Mouse (Mus musculus) retina, adult 2 months (tissue): ENCODE data around the gene Arl13b.

Source experiments
- DNase-seq: peaks from one replicate; pipeline ENCODE4 v3.0.0-alpha.2; 2012; ENCODE audit warnings: low read depth, low spot score

The Arl13b gene

DNA sequence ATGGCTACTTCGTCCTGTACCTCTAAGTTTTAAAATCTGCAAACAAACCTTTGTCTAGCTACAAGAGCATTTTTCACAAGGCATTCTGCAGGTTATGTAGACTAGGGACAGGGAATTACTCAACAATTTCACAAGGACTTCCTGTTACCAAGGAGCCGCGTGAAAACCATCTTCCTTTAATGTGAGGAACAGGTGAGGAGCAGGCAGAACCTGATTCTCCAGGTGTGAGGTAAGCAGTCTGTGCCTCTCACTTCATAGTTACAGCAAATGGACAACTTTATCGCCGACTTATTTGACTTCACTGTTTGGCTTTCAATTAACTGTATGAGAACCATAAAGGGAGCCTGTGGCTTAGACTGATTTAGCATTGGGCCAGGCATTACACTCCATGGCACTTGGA lies 32.3 kb downstream of the Arl13b start, which contains the start of gene Stx19:
Stx19 (plus strand) TSS at position 186 of the 400 bp plus-strand sequence.
- DNase-seq = no peak

DNA sequence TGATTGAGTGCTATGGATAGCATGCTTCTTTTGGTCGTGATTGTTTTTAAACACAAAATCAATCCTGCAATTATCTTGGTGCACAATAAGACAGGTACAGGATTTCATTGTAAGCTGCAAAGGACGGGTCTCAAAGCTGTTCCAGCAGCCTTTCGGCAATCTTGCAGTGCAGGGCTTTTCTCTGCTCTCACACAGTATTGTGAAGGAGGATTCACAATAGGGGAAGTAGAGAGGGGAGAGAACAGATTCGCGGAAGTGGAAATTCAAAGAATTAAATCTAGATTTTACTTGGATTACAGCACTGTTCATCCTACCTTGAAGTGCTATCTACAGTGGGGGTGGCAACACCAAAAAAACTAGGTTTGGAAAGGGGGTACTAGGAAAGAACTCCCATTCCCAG lies 33.0 kb downstream of the Arl13b start:
- DNase-seq = no peak

DNA sequence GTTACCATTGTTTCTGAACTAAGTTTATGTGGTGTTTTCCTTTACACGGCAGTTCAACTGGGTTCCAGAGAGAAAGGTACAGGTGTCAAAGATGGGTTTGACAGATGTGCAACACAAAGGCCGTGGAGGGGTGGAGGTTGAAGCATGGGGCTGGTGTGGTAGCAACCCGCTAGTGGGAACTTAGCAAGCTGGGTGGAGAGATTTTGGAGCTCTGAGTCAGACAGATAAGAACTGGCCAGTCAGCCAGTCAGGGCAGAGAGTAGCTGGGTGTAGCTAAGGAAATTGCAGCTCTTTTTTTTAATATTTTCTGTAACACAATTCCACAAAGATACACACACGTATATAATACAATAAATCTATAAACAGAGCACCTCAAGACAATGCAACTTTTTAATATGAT lies 36.0 kb downstream of the Arl13b start:
- DNase-seq = no peak

DNA sequence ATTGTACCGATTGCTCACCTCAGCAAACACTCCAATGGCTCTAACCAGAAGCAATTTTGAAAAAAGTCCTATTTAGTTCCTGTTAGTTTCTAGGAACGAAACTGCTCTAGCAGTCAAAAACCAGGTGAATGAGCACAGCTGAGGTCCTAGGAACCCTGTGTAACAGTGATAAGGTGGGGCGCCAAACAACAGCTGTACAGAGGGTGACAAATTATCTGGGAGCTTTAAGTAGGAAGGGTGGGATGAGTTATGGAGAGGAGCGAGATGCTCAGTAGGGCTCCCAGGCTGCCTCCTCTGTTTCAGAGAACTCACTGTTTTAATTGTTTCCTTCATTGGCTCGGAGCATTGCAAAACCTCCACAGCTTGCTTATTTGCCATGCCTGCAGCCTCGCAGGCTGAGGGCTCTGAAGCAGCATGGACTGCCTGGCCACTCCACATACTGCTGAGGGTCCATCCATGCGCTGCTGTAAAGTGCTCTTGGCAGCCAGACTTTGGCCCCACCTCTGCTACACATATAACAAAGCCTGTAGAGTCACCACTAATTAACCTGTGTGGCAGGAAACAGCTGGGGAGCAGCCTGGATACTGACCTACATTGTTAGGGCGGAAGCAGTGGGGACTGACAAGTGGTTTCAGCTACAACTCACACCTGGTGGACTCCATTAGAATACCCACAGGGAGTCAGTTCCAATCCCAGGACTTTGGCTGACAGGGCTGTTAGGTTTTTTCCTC lies 39.4 kb downstream of the Arl13b start:
- no peak for DNase-seq

DNA sequence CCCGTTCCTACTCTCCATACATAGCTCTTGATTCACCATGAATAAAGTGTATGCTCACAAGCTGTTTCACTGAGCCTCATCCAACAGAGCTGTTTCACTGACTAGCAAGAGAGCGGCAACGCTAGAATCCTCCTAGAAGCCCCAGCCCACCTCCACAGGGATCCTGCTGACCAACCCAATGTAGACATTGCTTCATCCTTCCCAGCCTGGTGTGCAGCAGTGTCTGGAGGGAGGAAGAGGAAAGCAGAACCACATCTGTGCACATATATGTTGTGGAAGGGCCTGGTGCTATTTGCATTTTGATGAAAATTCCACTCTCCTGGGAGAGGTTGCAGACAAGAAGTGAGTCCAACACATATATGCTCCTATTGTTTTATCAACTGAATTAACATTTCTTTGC lies 42.2 kb downstream of the Arl13b start:
- no peak for DNase-seq

DNA sequence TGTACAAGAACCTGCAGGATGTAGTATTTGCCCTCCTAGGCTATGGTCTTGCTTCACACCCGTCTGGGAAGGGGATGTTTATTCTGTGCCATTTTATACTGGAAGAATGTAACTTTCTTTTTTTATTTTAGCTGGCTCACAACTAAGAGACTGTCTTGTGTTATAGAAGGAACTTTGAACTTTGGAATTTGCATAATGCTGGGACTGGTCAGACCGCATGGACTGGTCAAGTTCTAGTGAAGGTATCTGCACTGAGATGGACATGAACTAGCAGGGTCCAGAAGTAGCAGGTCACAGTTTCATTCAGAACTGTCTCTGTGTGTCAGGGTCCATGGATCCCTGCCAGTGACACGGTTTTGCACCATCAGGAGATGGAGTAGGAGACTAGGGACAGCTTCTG lies 47.0 kb downstream of the Arl13b start:
- no peak for DNase-seq

DNA sequence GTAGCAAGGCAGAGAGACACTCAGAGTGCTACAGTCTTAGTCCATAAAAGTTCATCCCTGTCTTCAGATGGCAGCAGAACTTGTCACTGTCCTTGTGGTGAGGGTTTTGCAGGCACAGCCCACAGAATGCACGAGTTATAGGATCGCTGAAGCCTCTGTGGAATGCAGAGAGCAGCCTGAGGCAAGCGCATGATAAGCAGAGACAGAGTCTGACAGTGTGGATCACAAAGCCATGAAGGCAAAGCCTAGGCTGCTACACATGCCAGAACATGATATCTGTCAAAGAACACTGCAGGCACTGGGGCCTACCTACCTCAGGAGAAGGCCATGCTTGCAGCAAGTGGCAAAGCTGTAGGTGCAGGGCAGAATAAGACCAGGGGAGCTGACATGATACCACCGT lies 47.4 kb downstream of the Arl13b start:
- DNase-seq = no peak

DNA sequence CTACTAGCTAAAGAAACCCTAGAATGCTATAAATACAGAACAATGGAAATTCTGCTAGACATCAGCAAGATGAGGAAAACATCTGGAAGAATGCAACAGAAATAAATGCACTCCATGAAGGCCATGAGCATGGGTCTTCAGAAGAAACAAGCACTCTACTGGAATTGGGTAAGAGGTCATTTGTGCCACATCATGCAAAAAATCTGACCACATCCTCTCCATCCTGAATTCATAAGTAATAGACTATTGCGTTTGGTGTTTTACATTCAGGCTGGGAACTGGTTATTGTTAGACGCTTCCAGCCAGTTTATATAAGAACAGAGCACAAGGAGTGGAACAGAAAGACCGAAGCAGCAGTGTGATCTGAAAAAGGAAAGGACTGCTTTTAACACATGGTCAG lies 48.0 kb downstream of the Arl13b start:
- no peak for DNase-seq

DNA sequence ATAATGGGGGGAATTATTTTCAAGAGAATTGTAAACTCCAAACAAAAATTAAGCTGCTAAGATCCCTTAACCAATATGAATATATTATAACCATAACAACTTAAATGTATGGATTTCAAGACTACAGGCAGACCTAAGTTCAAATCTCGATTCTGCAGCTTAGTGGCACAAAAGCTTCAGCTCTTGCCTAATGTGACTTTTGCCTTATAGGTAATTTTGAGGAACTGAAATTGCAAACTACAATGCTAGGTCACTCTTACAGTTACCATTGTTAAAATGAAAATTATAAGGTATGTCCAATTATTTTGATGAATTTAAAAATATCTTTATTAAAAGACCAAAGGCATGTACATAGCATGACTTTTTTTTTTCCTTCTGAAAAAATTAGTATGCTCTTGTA lies 50.2 kb downstream of the Arl13b start:
- DNase-seq = no peak

DNA sequence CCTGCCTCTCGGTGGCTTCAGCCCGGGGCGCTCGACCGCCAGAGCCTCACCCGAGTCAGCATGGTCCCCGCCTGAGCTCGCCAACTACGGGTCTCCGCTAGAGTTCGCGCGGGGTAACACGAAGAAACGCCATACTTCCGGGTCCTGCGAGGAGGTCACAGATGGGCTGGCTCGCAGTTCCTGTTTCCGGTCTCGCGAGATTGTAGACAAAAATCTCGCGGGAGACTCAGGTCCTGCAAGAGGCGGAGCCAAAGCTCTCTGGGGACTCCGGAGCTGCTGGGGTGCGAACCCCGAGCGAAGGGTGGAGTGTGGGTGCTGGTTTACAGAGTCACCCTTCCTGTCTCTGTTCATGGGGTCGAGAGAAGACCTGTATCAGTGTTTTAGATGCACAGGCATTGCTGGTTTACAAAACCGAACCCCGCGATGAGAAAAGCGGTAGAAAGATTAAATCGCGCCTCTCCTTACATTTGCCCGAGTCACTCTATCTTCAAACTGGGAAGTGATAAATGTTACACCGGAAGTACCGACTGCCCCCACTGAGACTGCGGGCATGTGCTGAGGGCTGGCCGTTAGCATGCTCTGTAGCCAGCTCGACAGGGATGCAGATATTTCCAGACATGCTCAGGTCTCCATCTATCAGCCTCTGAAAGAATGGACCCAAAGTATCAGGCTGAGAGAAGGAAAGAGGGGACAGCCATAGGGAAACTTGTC lies 60.1 kb downstream of the Arl13b start, which contains the start of gene Nsun3:
Nsun3 (minus strand) TSS at position 198 of the 711 bp plus-strand sequence.
- DNase-seq = peak; percentile 94

DNA sequence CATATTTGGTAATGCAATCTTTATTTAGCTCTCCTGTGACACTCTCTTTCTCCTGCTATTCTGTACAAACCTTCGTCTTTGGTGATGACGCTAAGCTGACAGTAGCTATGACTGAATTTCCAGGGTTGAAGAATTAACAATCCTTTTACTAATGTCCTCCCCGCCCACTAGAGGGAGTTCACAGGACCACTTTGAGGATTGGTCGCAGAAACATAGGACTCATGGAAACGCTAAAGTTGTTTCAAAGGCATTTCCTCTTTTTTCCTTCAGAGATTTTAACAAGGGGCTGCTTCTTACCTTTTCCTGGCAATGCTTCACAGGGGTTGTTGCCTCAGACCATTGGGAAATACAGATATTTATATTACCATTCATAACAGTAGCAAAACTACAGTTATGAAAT lies 64.6 kb downstream of the Arl13b start:
- DNase-seq = no peak

DNA sequence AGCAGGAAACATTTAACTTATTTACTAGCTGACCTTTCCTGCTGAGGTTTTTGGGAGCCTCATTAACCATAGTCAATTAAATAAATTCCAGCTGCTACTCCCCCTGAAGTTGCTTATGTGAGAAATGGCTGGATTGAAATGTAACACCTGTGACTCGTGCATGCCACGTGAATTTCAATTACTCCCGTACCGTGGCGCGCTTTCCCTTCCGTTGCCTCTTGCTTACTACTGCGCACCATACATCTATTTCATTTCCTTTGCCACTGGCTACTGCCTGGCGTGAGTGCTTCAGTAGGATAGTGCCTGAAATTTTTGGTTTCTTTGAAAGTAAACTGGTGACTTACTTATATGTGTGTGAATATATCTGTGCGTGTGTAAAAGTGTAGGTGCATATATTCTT lies 68.6 kb downstream of the Arl13b start:
- DNase-seq = no peak

DNA sequence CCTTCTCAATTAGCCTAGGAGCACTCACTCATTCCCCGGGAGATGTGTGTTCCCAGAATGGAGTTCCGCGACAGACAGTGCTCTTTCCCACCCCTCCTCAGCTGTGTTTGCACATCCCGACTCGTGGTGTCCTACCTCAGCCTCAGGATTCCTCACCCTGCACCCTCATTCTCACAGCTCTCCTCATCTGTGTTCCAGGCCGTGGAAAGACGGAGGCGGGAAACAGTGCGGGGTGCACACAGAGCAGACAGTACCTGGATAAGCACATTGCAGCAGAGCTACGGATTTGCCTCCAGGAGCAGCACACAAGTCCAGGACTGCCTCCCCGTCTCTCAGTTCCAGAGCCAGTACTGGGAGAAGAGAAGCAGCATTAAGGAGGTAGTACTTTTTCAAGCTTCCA lies 70.8 kb downstream of the Arl13b start:
- no peak for DNase-seq

DNA sequence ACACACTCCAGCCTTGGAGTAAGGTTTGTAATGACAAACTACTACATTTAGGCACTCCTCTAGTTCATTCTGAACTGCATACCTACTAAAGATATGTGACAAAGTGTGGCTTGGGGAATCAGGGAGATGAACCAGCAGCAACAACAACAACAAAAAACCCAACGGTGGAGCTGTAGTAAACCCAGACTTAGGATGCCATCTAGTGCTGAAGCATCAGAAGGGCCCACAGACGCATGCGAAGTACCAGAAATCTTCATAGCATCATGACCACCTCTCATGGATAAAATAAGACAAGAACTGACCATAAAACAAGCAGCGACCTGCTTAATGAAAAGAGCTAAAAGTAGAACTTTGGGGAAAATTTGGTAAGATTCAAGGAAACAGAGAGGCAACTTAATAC lies 73.4 kb downstream of the Arl13b start:
- no peak for DNase-seq

DNA sequence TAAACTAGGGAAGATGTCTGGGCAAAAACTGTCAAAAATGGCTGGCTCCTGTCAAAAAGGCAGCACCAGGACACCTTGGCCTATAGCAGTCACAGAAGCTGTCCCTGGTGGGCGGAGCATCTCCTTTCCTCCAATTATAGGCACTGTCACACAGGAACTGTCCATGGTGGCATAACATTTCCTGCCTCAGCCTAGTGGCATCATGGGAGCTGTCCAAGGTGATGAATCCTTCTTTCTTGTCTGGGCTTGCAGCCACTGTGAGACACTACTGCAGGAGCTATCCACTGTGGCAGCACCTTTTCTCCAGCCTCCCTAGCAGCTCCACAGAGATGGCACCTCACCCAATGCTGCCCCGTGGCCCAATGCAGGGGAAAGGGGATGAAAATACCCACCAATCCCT lies 88.5 kb downstream of the Arl13b start:
- DNase-seq = no peak

DNA sequence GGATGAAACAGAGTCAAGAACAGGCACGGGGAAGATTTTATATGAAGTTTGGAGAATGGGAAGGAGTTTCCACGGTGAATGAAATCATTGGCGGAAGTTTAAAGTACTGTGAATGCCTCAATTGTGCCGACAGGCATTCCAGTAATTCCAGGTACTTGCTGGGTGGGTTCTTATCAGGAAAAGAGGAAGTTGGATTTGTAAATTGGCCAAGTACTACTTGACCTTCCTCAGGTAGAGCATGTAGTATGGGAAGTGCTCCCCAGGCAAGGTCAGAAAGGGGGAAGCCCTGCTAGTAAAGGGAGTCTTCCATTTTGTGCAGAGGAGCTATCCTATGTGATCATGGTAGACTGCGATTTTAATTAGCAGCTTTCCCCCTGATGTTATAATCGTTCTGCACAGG lies 91.5 kb downstream of the Arl13b start:
- no peak for DNase-seq

DNA sequence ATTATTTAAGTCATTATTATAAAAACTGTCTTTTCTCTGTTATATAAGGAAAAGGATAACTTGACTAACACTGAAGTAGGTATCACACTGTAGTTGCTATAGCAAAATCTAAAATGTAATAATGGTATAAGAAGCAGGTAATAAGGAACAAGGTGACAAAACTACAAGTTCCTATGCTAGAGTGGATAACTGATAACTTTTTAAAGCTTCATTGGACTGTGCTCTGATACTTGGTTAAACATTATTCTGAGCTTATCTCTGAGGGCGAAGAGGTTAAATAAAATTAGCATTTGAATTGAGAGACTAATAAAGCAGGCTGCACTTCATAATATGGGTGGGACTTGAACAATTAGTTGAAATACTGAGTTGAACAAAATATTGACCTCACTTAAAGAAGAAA lies 93.2 kb downstream of the Arl13b start:
- DNase-seq = no peak

DNA sequence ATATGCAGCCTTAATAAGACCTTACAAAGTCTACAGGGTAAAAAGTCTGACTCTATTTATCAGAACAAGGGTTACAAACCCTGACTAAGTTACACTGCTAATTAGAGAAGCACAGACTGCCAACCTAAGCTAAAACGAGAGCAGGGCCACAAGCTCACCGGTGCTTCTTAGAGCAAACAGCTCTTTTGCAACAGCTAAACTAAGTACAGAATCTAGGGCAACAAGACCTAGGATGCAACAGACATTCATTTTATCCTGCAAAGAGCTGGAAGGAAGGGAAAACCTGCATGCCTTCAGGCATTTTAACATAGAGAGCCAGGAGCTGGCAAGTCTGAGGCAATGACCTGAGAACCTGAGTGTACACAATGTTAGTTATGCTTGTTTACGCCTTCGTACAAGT lies 93.8 kb downstream of the Arl13b start:
- no peak for DNase-seq

DNA sequence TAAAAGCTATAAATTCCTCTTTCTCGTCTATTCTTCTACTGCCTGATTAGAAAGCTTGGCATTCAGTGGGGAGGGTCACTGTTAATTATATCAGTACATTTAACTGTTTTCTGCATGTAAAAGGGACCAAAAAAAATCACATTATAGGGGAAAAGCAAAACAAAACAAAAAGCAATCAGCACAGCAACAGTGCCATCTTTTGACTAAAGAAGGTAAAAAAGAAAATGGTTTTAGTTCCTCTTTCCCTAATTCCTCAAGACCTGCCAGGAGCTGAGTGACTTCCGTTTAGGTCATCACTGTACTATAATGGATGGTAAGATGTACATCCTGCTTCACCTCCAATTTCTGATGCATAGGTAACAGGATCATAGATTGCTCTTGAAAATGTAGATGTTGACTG lies 101.0 kb downstream of the Arl13b start:
- DNase-seq = no peak
